Mouse (Mus musculus) heart, embryonic 15.5 days (tissue): ENCODE results near the gene Wdr76. TPM values are rescaled to one million over a fixed set of nuclear protein-coding genes. Genes with fewer than 3 reads are reported as not detected.

Experiments
- ATAC-seq: fragments of 200-750 bp; cut with Nextera tagmentation; replicated peaks from 2 replicates; pipeline ENCODE4 v1.8.0; 2017; ENCODE audit warnings: low read depth, moderate TSS enrichment; ENCODE audit not compliant: insufficient number of reproducible peaks, insufficient read depth, low FRiP score
- H3K27ac ChIP-seq: fragments of 300-500 bp; sonication (generic); 2 replicates; pipeline ENCODE4 v1.5.1; 2015; ENCODE audit warnings: mild to moderate bottlenecking, inconsistent platforms
- H3K27me3 ChIP-seq: fragments of 300-500 bp; sonication (generic); 2 replicates; pipeline ENCODE4 v1.6.1; 2015; ENCODE audit warnings: inconsistent platforms
- H3K36me3 ChIP-seq: fragments of 300-500 bp; sonication (generic); 2 replicates; pipeline ENCODE4 v1.6.1; 2015; ENCODE audit warnings: mild to moderate bottlenecking, inconsistent platforms
- H3K4me1 ChIP-seq: fragments of 300-500 bp; sonication (generic); replicated peaks from 2 replicates; pipeline ENCODE4 v1.6.1; 2015; ENCODE audit warnings: inconsistent platforms
- H3K4me2 ChIP-seq: fragments of 300-500 bp; sonication (generic); 2 replicates; pipeline ENCODE4 v1.6.1; 2015; ENCODE audit warnings: inconsistent platforms, mild to moderate bottlenecking, moderate library complexity
- H3K4me3 ChIP-seq: fragments of 300-500 bp; sonication (generic); 2 replicates; pipeline ENCODE4 v1.5.1; 2015; ENCODE audit warnings: mild to moderate bottlenecking, inconsistent platforms
- H3K9ac ChIP-seq: fragments of 300-500 bp; sonication (generic); 2 replicates; pipeline ENCODE4 v1.6.1; 2015; ENCODE audit warnings: mild to moderate bottlenecking, inconsistent platforms
- H3K9me3 ChIP-seq: fragments of 300-500 bp; sonication (generic); replicated peaks from 2 replicates; pipeline ENCODE4 v1.6.1; 2016; ENCODE audit warnings: inconsistent platforms
- WGBS: fragments of 180-500 bp; shearing (Covaris S2); methylation state at CpG from one replicate; pipeline ENCODE4 v1.1.7; 2015; ENCODE audit warnings: mixed read lengths; 5-methylcytosine and 5-hydroxymethylcytosine counted together
- polyA plus RNA-seq: library from polyadenylated mRNA; unstranded; fragments of >200 nt; fragmentation: Nextera tagmentation; extraction: Ambion mirVana; gene quantifications from 2 replicates; pipeline ENCODE4 v1.2.1, GENCODE M21; 2015

Gene Wdr76
- polyA plus RNA-seq, 1 experiment from 2014 or later = 6.7 TPM

- no peaks in the 10 kb centered on the region for H3K9me3 ChIP-seq
- ATAC-seq = no peak
- H3K27me3 ChIP-seq = no peaks in the 10 kb centered on the region
- 78% methylated on average over 13 of the region's 13 CpGs for WGBS
- no peak overlapping the region for H3K9ac ChIP-seq
- H3K36me3 ChIP-seq = no peaks in the 10 kb centered on the region
- H3K4me1 ChIP-seq = peaks cover 15% of the 10 kb centered on the region
- no peak overlapping the region for H3K4me3 ChIP-seq
- no peak overlapping the region for H3K27ac ChIP-seq
- H3K4me2 ChIP-seq = no peak overlapping the region
Observed at GRCm38 (mm10) chr2:121582809-121583376, 76.4 kb downstream of the Wdr76 start.

- no peaks in the 10 kb centered on the region for H3K9me3 ChIP-seq
- H3K27ac ChIP-seq = peak overlapping the region; percentile 26
- H3K9ac ChIP-seq = no peak overlapping the region
- 37% methylated on average over 13 of the region's 13 CpGs for WGBS
- H3K27me3 ChIP-seq = no peaks in the 10 kb centered on the region
- no peak overlapping the region for H3K4me3 ChIP-seq
- H3K36me3 ChIP-seq = no peaks in the 10 kb centered on the region
- ATAC-seq = peak; percentile 71
- H3K4me2 ChIP-seq = no peak overlapping the region
- peaks cover 22% of the 10 kb centered on the region for H3K4me1 ChIP-seq
Observed at GRCm38 (mm10) chr2:121583468-121584116, 77.1 kb downstream of the Wdr76 start.

- no peak overlapping the region for H3K4me2 ChIP-seq
- 52% methylated on average over 5 of the region's 5 CpGs for WGBS
- ATAC-seq = no peak
- H3K9ac ChIP-seq = no peak overlapping the region
- no peak overlapping the region for H3K4me3 ChIP-seq
- H3K4me1 ChIP-seq = peaks cover 28% of the 10 kb centered on the region
- H3K27me3 ChIP-seq = no peaks in the 10 kb centered on the region
- no peaks in the 10 kb centered on the region for H3K9me3 ChIP-seq
- H3K36me3 ChIP-seq = no peaks in the 10 kb centered on the region
- no peak overlapping the region for H3K27ac ChIP-seq
Observed at GRCm38 (mm10) chr2:121584705-121585104, 78.2 kb downstream of the Wdr76 start.

GRCm38 (mm10) chr2:121587523-121588308 lies 81.2 kb downstream of the Wdr76 start:
- 27% methylated on average over 12 of the region's 12 CpGs for WGBS
- no peaks in the 10 kb centered on the region for H3K9me3 ChIP-seq
- peaks cover 28% of the 10 kb centered on the region for H3K4me1 ChIP-seq
- no peak overlapping the region for H3K4me3 ChIP-seq
- H3K27me3 ChIP-seq = no peaks in the 10 kb centered on the region
- H3K9ac ChIP-seq = no peak overlapping the region
- ATAC-seq = no peak
- no peak overlapping the region for H3K4me2 ChIP-seq
- H3K36me3 ChIP-seq = no peaks in the 10 kb centered on the region
- H3K27ac ChIP-seq = peak overlapping the region; percentile 48

GRCm38 (mm10) chr2:121588309-121588694 lies 81.8 kb downstream of the Wdr76 start:
- Histone ChIP-seq H3K4me2 (no peak overlapping the region), H3K4me3 (no peak overlapping the region), H3K27me3 (no peaks in the 10 kb centered on the region), H3K4me1 (peaks cover 23% of the 10 kb centered on the region), H3K36me3 (no peaks in the 10 kb centered on the region), H3K27ac (peak overlapping the region; percentile 48), H3K9me3 (no peaks in the 10 kb centered on the region), H3K9ac (no peak overlapping the region)
- 30% methylated on average over 4 of the region's 4 CpGs for WGBS
- peak; percentile 74 for ATAC-seq

GRCm38 (mm10) chr2:121594131-121594530 lies 87.6 kb downstream of the Wdr76 start:
- Histone ChIP-seq H3K9me3 (no peaks in the 10 kb centered on the region), H3K4me3 (no peak overlapping the region), H3K4me2 (peak overlapping the region; percentile 38; the same call in 1 of the 2 replicates), H3K9ac (no peak overlapping the region), H3K4me1 (peaks cover 29% of the 10 kb centered on the region), H3K27ac (peak overlapping the region; percentile 78; the same call in 1 of the 2 replicates), H3K36me3 (no peaks in the 10 kb centered on the region), H3K27me3 (no peaks in the 10 kb centered on the region)
- 43% methylated on average over 3 of the region's 3 CpGs for WGBS
- ATAC-seq = no peak

Other genes starting within 250 kb of the Wdr76 start
- gene Trp53bp1, start 235.3 kb upstream of the Wdr76 start, polyA plus RNA-seq = 43.6 and 45.5 TPM in 2 replicates
- gene Map1a, start 217.1 kb upstream of the Wdr76 start, polyA plus RNA-seq = 3.5 and 4.8 TPM in 2 replicates
- gene Ppip5k1, start 151.3 kb upstream of the Wdr76 start, polyA plus RNA-seq = 11.3 and 12.6 TPM in 2 replicates
- 0.88 and 2.4 TPM in 2 replicates for gene Ckmt1, start 149.0 kb upstream of the Wdr76 start, polyA plus RNA-seq
- gene Strc, start 119.6 kb upstream of the Wdr76 start, polyA plus RNA-seq = not detected in 2 replicates
- 441 and 490 TPM in 2 replicates for gene Pdia3, start 92.9 kb upstream of the Wdr76 start, polyA plus RNA-seq
- 2.0 and 2.5 TPM in 2 replicates for gene Catsper2, start 92.9 kb upstream of the Wdr76 start, polyA plus RNA-seq
- gene Ell3, start 62.4 kb upstream of the Wdr76 start, polyA plus RNA-seq = 1.00 and 1.6 TPM in 2 replicates
- 466 and 549 TPM in 2 replicates for gene Serf2, start 57.5 kb upstream of the Wdr76 start, polyA plus RNA-seq
- 85.3 and 101 TPM in 2 replicates for gene Hypk, start 53.4 kb upstream of the Wdr76 start, polyA plus RNA-seq
- 0.13 and 0.19 TPM in 2 replicates for gene Serinc4, start 49.9 kb upstream of the Wdr76 start, polyA plus RNA-seq
- 39.7 and 42.1 TPM in 2 replicates for gene Mfap1b, start 32.7 kb upstream of the Wdr76 start, polyA plus RNA-seq
- 18.4 and 21.5 TPM in 2 replicates for gene Mfap1a, start 58 bp upstream of the Wdr76 start, polyA plus RNA-seq